Mouse (Mus musculus): Measurements from ENCODE around the gene Slc22a4. TPM values are rescaled to one million over a fixed set of nuclear protein-coding genes. Genes with fewer than 3 reads are reported as not detected.
A peak's percentile ranks its signal among the peaks of the same experiment; 100 is the strongest.

Gene Slc22a4
- polyA plus RNA-seq, 1 experiment: 5.4 TPM

GRCm38 (mm10) chr11:54002147-54002760 is 25.6 kb downstream of the Slc22a4 start:
- H3K27me3 ChIP-seq (ENCODE audit: control insufficient read depth, insufficient read depth, low read length): no peaks in the 10 kb centered on the region
- no peaks in the 10 kb centered on the region for H3K36me3 ChIP-seq (ENCODE audit: control insufficient read depth, insufficient read depth, low read length)
- no peak overlapping the region for H3K4me3 ChIP-seq (ENCODE audit: extremely low read depth, insufficient read depth, insufficient read length)
- peak in 1 of 2 experiments; percentile 27 for DNase-seq (ENCODE audit: low read depth in 1 of 2, low spot score in 2 of 2)
- H3K27ac ChIP-seq (ENCODE audit: insufficient read depth, low read length): no peak overlapping the region
- no peak for TF ChIP-seq POLR2A (IDR thresholded peaks at IDR 0.05; ENCODE audit: low read depth, low read length)
- TF ChIP-seq CTCF (IDR thresholded peaks at IDR 0.05; ENCODE audit: extremely low read depth, insufficient read depth, insufficient read length, insufficient replicate concordance): peak; percentile 58; the same call in 1 of the 2 replicates
- 5% methylated on average over 5 of the region's 5 CpGs for WGBS
- H3K4me1 ChIP-seq (ENCODE audit: control insufficient read depth, insufficient read depth, insufficient read length): no peaks in the 10 kb centered on the region

- H3K36me3 ChIP-seq (ENCODE audit: control insufficient read depth, insufficient read depth, low read length): no peaks in the 10 kb centered on the region
- H3K4me1 ChIP-seq (ENCODE audit: control insufficient read depth, insufficient read depth, insufficient read length): no peaks in the 10 kb centered on the region
- WGBS: 81% methylated on average over 2 of the region's 2 CpGs
- TF ChIP-seq POLR2A (IDR thresholded peaks at IDR 0.05; ENCODE audit: low read depth, low read length): no peak
- TF ChIP-seq CTCF (IDR thresholded peaks at IDR 0.05; ENCODE audit: extremely low read depth, insufficient read depth, insufficient read length, insufficient replicate concordance): no peak
- no peak for DNase-seq (ENCODE audit: low read depth in 1 of 2, low spot score in 2 of 2)
- H3K4me3 ChIP-seq (ENCODE audit: extremely low read depth, insufficient read depth, insufficient read length): no peak overlapping the region
- no peak overlapping the region for H3K27ac ChIP-seq (ENCODE audit: insufficient read depth, low read length)
- H3K27me3 ChIP-seq (ENCODE audit: control insufficient read depth, insufficient read depth, low read length): no peaks in the 10 kb centered on the region
Measured at GRCm38 (mm10) chr11:53997661-53998060, 30.2 kb downstream of the Slc22a4 start.

GRCm38 (mm10) chr11:53992264-53992663 is 35.6 kb downstream of the Slc22a4 start:
- TF ChIP-seq CTCF (IDR thresholded peaks at IDR 0.05; ENCODE audit: extremely low read depth, insufficient read depth, insufficient read length, insufficient replicate concordance) (no peak), POLR2A (IDR thresholded peaks at IDR 0.05; ENCODE audit: low read depth, low read length) (no peak)
- Histone ChIP-seq H3K4me3 (ENCODE audit: extremely low read depth, insufficient read depth, insufficient read length) (no peak overlapping the region), H3K27ac (ENCODE audit: insufficient read depth, low read length) (no peak overlapping the region), H3K36me3 (ENCODE audit: control insufficient read depth, insufficient read depth, low read length) (no peaks in the 10 kb centered on the region), H3K4me1 (ENCODE audit: control insufficient read depth, insufficient read depth, insufficient read length) (no peaks in the 10 kb centered on the region), H3K27me3 (ENCODE audit: control insufficient read depth, insufficient read depth, low read length) (no peaks in the 10 kb centered on the region)
- no peak for DNase-seq (ENCODE audit: low read depth in 1 of 2, low spot score in 2 of 2)
- 89% methylated on average over 4 of the region's 4 CpGs for WGBS

- no peak for DNase-seq (ENCODE audit: low read depth in 1 of 2, low spot score in 2 of 2)
Measured at GRCm38 (mm10) chr11:53989232-53989631, 38.7 kb downstream of the Slc22a4 start.

GRCm38 (mm10) chr11:53988081-53988480 is 39.8 kb downstream of the Slc22a4 start:
- no peaks in the 10 kb centered on the region for H3K36me3 ChIP-seq (ENCODE audit: control insufficient read depth, insufficient read depth, low read length)
- TF ChIP-seq CTCF (IDR thresholded peaks at IDR 0.05; ENCODE audit: extremely low read depth, insufficient read depth, insufficient read length, insufficient replicate concordance) (no peak), POLR2A (IDR thresholded peaks at IDR 0.05; ENCODE audit: low read depth, low read length) (no peak)
- no peaks in the 10 kb centered on the region for H3K4me1 ChIP-seq (ENCODE audit: control insufficient read depth, insufficient read depth, insufficient read length)
- no peak overlapping the region for H3K4me3 ChIP-seq (ENCODE audit: extremely low read depth, insufficient read depth, insufficient read length)
- DNase-seq (ENCODE audit: low read depth in 1 of 2, low spot score in 2 of 2): no peak
- no peaks in the 10 kb centered on the region for H3K27me3 ChIP-seq (ENCODE audit: control insufficient read depth, insufficient read depth, low read length)
- no peak overlapping the region for H3K27ac ChIP-seq (ENCODE audit: insufficient read depth, low read length)
- WGBS: 86% methylated on average over 4 of the region's 4 CpGs

More at GRCm38 (mm10) chr11:53989232-53989631, 38.7 kb downstream of the Slc22a4 start:
- WGBS: 72% methylated on average over 1 of the region's 1 CpGs
- Histone ChIP-seq H3K4me3 (ENCODE audit: extremely low read depth, insufficient read depth, insufficient read length) (no peak overlapping the region), H3K27ac (ENCODE audit: insufficient read depth, low read length) (no peak overlapping the region), H3K36me3 (ENCODE audit: control insufficient read depth, insufficient read depth, low read length) (no peaks in the 10 kb centered on the region), H3K4me1 (ENCODE audit: control insufficient read depth, insufficient read depth, insufficient read length) (no peaks in the 10 kb centered on the region), H3K27me3 (ENCODE audit: control insufficient read depth, insufficient read depth, low read length) (no peaks in the 10 kb centered on the region)
- TF ChIP-seq POLR2A (IDR thresholded peaks at IDR 0.05; ENCODE audit: low read depth, low read length): no peak

GRCm38 (mm10) chr11:53981396-53981795 is 46.5 kb downstream of the Slc22a4 start:
- DNase-seq (ENCODE audit: low read depth in 1 of 2, low spot score in 2 of 2): no peak
- H3K4me1 ChIP-seq (ENCODE audit: control insufficient read depth, insufficient read depth, insufficient read length): peaks cover 3% of the 10 kb centered on the region; the same call in 1 of the 2 replicates
- TF ChIP-seq POLR2A (IDR thresholded peaks at IDR 0.05; ENCODE audit: low read depth, low read length): no peak
- TF ChIP-seq CTCF (IDR thresholded peaks at IDR 0.05; ENCODE audit: extremely low read depth, insufficient read depth, insufficient read length, insufficient replicate concordance): no peak
- 93% methylated on average over 4 of the region's 4 CpGs for WGBS
- H3K36me3 ChIP-seq (ENCODE audit: control insufficient read depth, insufficient read depth, low read length): no peaks in the 10 kb centered on the region
- no peak overlapping the region for H3K27ac ChIP-seq (ENCODE audit: insufficient read depth, low read length)
- H3K4me3 ChIP-seq (ENCODE audit: extremely low read depth, insufficient read depth, insufficient read length): no peak overlapping the region
- 0 out of 2 replicates have a peak, but pooled peaks cover 1% of the 10 kb centered on the region for H3K27me3 ChIP-seq (ENCODE audit: control insufficient read depth, insufficient read depth, low read length)
